Mouse (Mus musculus) lung, embryonic 15.5 days (tissue): ENCODE data around the gene Pxn. TPM values are rescaled to one million over a fixed set of nuclear protein-coding genes. Genes with fewer than 3 reads are reported as not detected.

ENCODE experiments used
- ATAC-seq: fragments of 200-750 bp; cut with Nextera tagmentation; 2 replicates; pipeline ENCODE4 v1.8.0; 2017; ENCODE audit warnings: moderate number of reproducible peaks, borderline replicate concordance; ENCODE audit not compliant: low FRiP score, low TSS enrichment; ENCODE audit errors: extremely low read depth
- H3K27ac ChIP-seq: fragments of 300-500 bp; sonication (generic); 2 replicates; pipeline ENCODE4 v1.5.1; 2015; ENCODE audit warnings: moderate library complexity, mild to moderate bottlenecking, inconsistent platforms
- H3K27me3 ChIP-seq: fragments of 300-500 bp; sonication (generic); 2 replicates; pipeline ENCODE4 v1.6.1; 2015; ENCODE audit warnings: inconsistent platforms
- H3K36me3 ChIP-seq: fragments of 300-500 bp; sonication (generic); 2 replicates; pipeline ENCODE4 v1.6.1; 2015; ENCODE audit warnings: inconsistent platforms
- H3K4me1 ChIP-seq: fragments of 300-500 bp; sonication (generic); 2 replicates; pipeline ENCODE4 v1.6.1; 2015; ENCODE audit warnings: inconsistent platforms
- H3K4me2 ChIP-seq: fragments of 300-500 bp; sonication (generic); 2 replicates; pipeline ENCODE4 v1.6.1; 2015; ENCODE audit warnings: inconsistent platforms, mild to moderate bottlenecking, moderate library complexity
- H3K4me3 ChIP-seq: fragments of 300-500 bp; sonication (generic); 2 replicates; pipeline ENCODE4 v1.5.1; 2015; ENCODE audit warnings: mild to moderate bottlenecking, inconsistent platforms
- H3K9ac ChIP-seq: fragments of 300-500 bp; sonication (generic); 2 replicates; pipeline ENCODE4 v1.6.1; 2015; ENCODE audit warnings: inconsistent platforms
- H3K9me3 ChIP-seq: fragments of 300-500 bp; sonication (generic); 2 replicates; pipeline ENCODE4 v1.6.1; 2016; ENCODE audit warnings: inconsistent platforms
- WGBS: fragments of 180-500 bp; shearing (Covaris S2); methylation state at CpG from one replicate; pipeline ENCODE4 v1.1.7; 2015; 5-methylcytosine and 5-hydroxymethylcytosine counted together
- microRNA-seq: library from miRNA; unstranded; fragments of <30 nt; microRNA quantifications from one replicate; pipeline ENCODE4, GENCODE M21; 2016
- polyA plus RNA-seq: library from polyadenylated mRNA; unstranded; fragments of >200 nt; fragmentation: Nextera tagmentation; extraction: Ambion mirVana; gene quantifications from 2 replicates; pipeline ENCODE4 v1.2.1, GENCODE M21; 2015

Gene Pxn
- polyA plus RNA-seq, 1 experiment from 2014 or later = 58.6 TPM

DNA sequence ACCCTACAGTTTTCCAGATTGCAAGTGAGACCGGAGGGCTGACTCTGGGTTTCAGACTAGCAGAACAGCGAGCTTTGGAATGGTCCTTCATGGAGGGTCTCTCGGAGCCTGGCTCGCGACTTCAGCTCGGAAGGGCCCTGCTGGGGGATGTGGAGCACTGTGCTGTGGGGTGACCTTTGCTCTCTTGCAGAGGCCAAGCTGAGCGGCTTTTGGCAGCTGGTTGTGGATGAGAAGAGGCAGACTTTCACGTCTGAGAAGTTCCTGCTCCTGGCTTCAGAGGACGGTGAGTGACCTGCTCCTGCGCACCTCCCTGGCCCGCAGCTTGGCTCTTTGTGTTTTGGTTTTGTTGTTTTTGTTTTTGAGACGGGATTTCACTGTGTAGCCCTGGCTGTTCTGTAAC is 79.1 kb downstream of the Pxn start:
- H3K4me3 ChIP-seq = no peak overlapping the region
- H3K4me2 ChIP-seq = no peak overlapping the region
- H3K27me3 ChIP-seq = no peaks in the 10 kb centered on the region
- H3K9me3 ChIP-seq = peaks cover 2% of the 10 kb centered on the region; the same call in 1 of the 2 replicates
- peaks cover 97% of the 10 kb centered on the region for H3K36me3 ChIP-seq
- no peak for ATAC-seq
- WGBS = 84% methylated on average over 12 of the region's 12 CpGs
- no peak overlapping the region for H3K9ac ChIP-seq
- no peaks in the 10 kb centered on the region for H3K4me1 ChIP-seq
- no peak overlapping the region for H3K27ac ChIP-seq

DNA sequence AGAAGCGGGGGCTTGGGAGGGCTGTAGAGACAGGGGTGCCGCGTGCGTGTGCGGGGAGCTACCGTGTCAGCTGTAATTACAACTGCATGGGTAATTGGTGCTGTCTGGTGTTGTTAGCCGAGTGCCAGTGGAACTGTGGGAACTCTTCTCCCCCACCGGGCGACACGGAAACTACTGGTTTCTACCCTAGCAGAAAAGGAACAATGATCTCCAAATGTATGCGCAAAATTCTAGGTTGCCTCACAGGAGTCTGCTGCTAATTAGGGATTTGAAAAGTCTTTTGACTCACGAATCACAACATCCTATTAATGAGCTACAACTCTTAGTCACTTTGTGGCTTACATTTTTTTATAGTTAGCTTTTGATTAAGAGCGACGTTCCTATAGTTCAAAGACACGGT is 79.7 kb downstream of the Pxn start:
- H3K9ac ChIP-seq = no peak overlapping the region
- H3K36me3 ChIP-seq = peaks cover 97% of the 10 kb centered on the region
- H3K4me3 ChIP-seq = no peak overlapping the region
- ATAC-seq = no peak
- H3K4me2 ChIP-seq = no peak overlapping the region
- H3K9me3 ChIP-seq = peaks cover 2% of the 10 kb centered on the region; the same call in 1 of the 2 replicates
- H3K27me3 ChIP-seq = no peaks in the 10 kb centered on the region
- H3K27ac ChIP-seq = no peak overlapping the region
- no peaks in the 10 kb centered on the region for H3K4me1 ChIP-seq
- 91% methylated on average over 15 of the region's 15 CpGs for WGBS

DNA sequence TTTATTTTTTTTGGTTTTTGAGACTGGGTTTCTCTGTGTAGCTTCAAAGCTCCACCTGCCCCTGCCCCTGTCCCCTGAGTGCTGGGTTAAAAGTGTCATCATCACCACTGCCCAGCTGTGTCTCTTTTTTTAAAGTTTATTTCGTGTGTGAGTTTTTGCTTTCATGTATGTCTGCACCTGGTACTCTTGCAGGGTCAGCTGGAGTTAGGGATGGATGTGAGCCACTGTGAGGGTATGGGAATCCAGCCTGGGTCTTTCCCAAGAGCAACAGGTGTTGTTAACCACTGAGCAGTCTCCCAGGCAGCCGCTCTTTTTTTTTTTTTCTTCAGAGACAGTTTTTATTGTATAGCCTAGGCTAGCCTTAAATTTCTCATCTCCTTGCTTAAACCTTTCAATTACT is 80.3 kb downstream of the Pxn start:
- Histone ChIP-seq H3K36me3 (peaks cover 97% of the 10 kb centered on the region), H3K9me3 (peaks cover 2% of the 10 kb centered on the region; the same call in 1 of the 2 replicates), H3K4me1 (no peaks in the 10 kb centered on the region), H3K4me3 (no peak overlapping the region), H3K9ac (no peak overlapping the region), H3K27ac (no peak overlapping the region), H3K4me2 (no peak overlapping the region), H3K27me3 (no peaks in the 10 kb centered on the region)
- WGBS = 85% methylated on average over 2 of the region's 2 CpGs
- no peak for ATAC-seq

DNA sequence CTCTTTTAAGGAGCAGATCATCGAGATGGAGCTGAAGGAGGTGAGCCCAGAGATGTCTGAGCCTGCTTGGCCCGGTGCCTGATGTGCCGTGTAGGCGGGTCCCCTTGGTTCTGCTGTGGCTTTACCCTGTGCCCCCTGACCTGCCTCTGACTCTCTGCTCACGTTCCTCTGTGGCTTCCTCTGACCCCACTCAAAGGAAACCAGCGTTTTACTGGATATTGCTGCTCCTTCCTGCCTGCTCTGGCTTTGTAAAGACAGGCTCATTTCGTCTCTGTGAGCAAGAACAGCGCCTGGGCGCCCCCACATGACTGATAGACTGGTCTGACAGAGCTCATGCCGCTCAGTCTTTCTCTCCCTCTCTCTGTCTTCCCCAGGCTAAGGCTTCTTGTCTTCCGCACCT is 84.6 kb downstream of the Pxn start:
- 68% methylated on average over 11 of the region's 11 CpGs for WGBS
- no peak overlapping the region for H3K27ac ChIP-seq
- H3K9ac ChIP-seq = no peak overlapping the region
- no peak overlapping the region for H3K4me2 ChIP-seq
- H3K4me3 ChIP-seq = no peak overlapping the region
- peaks cover 96% of the 10 kb centered on the region for H3K36me3 ChIP-seq
- no peaks in the 10 kb centered on the region for H3K27me3 ChIP-seq
- H3K4me1 ChIP-seq = no peaks in the 10 kb centered on the region
- H3K9me3 ChIP-seq = no peaks in the 10 kb centered on the region
- no peak for ATAC-seq

DNA sequence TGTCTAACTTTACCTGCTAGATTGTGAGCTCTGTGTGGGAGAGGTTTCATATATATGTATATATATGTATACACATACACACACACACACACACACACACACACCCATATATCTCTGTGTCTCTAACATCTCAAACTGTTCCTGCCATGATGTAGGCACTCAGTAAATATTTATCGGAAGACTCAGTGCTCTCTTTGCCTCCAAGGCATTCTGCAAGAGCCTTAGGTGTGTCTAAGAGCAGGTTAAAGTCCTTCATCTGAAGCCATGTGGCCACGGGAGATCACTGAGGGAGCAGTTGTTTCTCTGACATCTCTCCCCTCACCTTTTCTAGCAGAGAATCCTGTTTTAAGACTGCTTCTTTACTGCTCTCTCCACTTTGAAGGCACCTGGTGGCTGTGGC is 85.0 kb downstream of the Pxn start:
- Histone ChIP-seq H3K27ac (no peak overlapping the region), H3K4me3 (no peak overlapping the region), H3K9ac (no peak overlapping the region), H3K36me3 (peaks cover 96% of the 10 kb centered on the region), H3K9me3 (no peaks in the 10 kb centered on the region), H3K27me3 (no peaks in the 10 kb centered on the region), H3K4me2 (no peak overlapping the region), H3K4me1 (no peaks in the 10 kb centered on the region)
- ATAC-seq = no peak
- WGBS = 93% methylated on average over 2 of the region's 2 CpGs

DNA sequence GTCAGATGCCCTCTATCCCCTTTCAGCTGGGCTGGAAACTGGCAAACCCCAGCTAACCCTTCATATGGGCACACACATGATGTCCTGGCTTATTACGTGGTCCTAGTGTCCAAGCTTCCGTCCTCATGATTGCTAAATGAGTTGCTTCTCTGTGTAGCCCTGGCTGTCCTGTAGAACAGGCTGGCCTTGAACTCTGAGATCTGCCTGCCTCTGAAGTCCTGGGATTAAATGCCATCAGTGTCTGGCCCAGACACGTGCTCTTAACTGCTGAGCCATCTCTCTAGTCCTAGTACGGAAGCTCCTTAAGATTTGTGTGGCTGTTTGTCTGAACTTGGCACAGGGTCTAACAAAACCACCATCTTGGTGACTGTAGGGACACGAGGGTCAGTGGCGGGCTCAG is 97.1 kb downstream of the Pxn start:
- no peak overlapping the region for H3K4me3 ChIP-seq
- no peaks in the 10 kb centered on the region for H3K9me3 ChIP-seq
- no peak overlapping the region for H3K27ac ChIP-seq
- peaks cover 83% of the 10 kb centered on the region for H3K36me3 ChIP-seq
- no peaks in the 10 kb centered on the region for H3K27me3 ChIP-seq
- no peak overlapping the region for H3K4me2 ChIP-seq
- WGBS = 95% methylated on average over 6 of the region's 6 CpGs
- H3K9ac ChIP-seq = no peak overlapping the region
- no peak for ATAC-seq
- no peaks in the 10 kb centered on the region for H3K4me1 ChIP-seq

Small RNA genes lying within 50 kb of the gene (microRNA-seq; reads per million reads assigned to microRNA genes)
- gene Mir7029 = not detected

Other genes starting within 250 kb of the Pxn start
- 141 and 150 TPM in 2 replicates for gene Rnf10, start 233.8 kb upstream of the Pxn start, polyA plus RNA-seq
- 37.6 and 40.4 TPM in 2 replicates for gene Coq5, start 227.0 kb upstream of the Pxn start, polyA plus RNA-seq
- gene Dynll1, start 205.7 kb upstream of the Pxn start, polyA plus RNA-seq = 1,439 and 1,513 TPM in 2 replicates
- 262 and 286 TPM in 2 replicates for gene Srsf9, start 179.5 kb upstream of the Pxn start, polyA plus RNA-seq
- 20.7 and 24.2 TPM in 2 replicates for gene Gatc, start 165.5 kb upstream of the Pxn start, polyA plus RNA-seq
- 65.4 and 66.0 TPM in 2 replicates for gene Triap1, start 165.5 kb upstream of the Pxn start, polyA plus RNA-seq
- gene Cox6a1, start 157.7 kb upstream of the Pxn start, polyA plus RNA-seq = 891 and 915 TPM in 2 replicates
- gene Msi1, start 77.1 kb upstream of the Pxn start, polyA plus RNA-seq = 9.4 and 9.7 TPM in 2 replicates
- gene Pla2g1b, start 40.4 kb upstream of the Pxn start, polyA plus RNA-seq = 4.7 and 7.0 TPM in 2 replicates
- gene Sirt4, start 22.0 kb upstream of the Pxn start, polyA plus RNA-seq = 27.2 and 30.4 TPM in 2 replicates
- gene Rplp0, start 52.8 kb downstream of the Pxn start, polyA plus RNA-seq = 1,589 and 1,600 TPM in 2 replicates
- gene Gcn1l1, start 58.6 kb downstream of the Pxn start, polyA plus RNA-seq = 35.6 and 40.0 TPM in 2 replicates
- 14.7 and 17.5 TPM in 2 replicates for gene Rab35, start 125.2 kb downstream of the Pxn start, polyA plus RNA-seq
- gene Bicdl1, start 224.9 kb downstream of the Pxn start, polyA plus RNA-seq = 9.6 and 11.6 TPM in 2 replicates